Mouse (Mus musculus) heart, postnatal 36 days (tissue): Measurements from ENCODE around the gene Epha3. TPM values are rescaled to one million over a fixed set of nuclear protein-coding genes. Genes with fewer than 3 reads are reported as not detected.

Source experiments
- DNase-seq, 2 experiments: peaks; one replicate each; pipeline ENCODE4 v3.0.0; 2021 to 2022
- intact Hi-C: fragments of 180-260 bp; cut with DNase I; formaldehyde crosslinking; loops from one replicate; pipeline ENCODE4 v1.15.1; 2025
- total RNA-seq, 2 experiments: library from RNA; stranded (reverse); gene quantifications; 2 replicates each; pipeline ENCODE4 v1.2.3; 2021

The Epha3 gene
- total RNA-seq, 2 experiments from 2014 or later, result 0.33 to 0.89 TPM

GRCm38 (mm10) chr16:63665897-63666464, 198.0 kb downstream of the Epha3 start:
- intact Hi-C loops, result no loop called here

GRCm38 (mm10) chr16:63658302-63658974, 205.5 kb downstream of the Epha3 start:
- no peak for DNase-seq
- intact Hi-C loops, result no loop called here

More at GRCm38 (mm10) chr16:63665897-63666464, 198.0 kb downstream of the Epha3 start:
- no peak for DNase-seq

- intact Hi-C loops, result no loop called here
- no peak for DNase-seq
These were observed 206.2 kb downstream of the Epha3 start for GRCm38 (mm10) chr16:63657743-63658142.

GRCm38 (mm10) chr16:63653393-63653918, 210.5 kb downstream of the Epha3 start:
- intact Hi-C loops, result no loop called here

GRCm38 (mm10) chr16:63650760-63651159, 213.2 kb downstream of the Epha3 start:
- intact Hi-C loops, result no loop called here
- no peak for DNase-seq

More at GRCm38 (mm10) chr16:63653393-63653918, 210.5 kb downstream of the Epha3 start:
- DNase-seq, result no peak

GRCm38 (mm10) chr16:63646577-63646976, 217.4 kb downstream of the Epha3 start:
- DNase-seq, result no peak
- intact Hi-C loops, result no loop called here

GRCm38 (mm10) chr16:63642641-63643040, 221.3 kb downstream of the Epha3 start:
- intact Hi-C loops, result no loop called here

GRCm38 (mm10) chr16:63641603-63642002, 222.4 kb downstream of the Epha3 start:
- no peak for DNase-seq

More at GRCm38 (mm10) chr16:63642641-63643040, 221.3 kb downstream of the Epha3 start:
- DNase-seq, result no peak

GRCm38 (mm10) chr16:63638701-63639100, 225.3 kb downstream of the Epha3 start:
- no peak for DNase-seq
- intact Hi-C loops, result no loop called here

More at GRCm38 (mm10) chr16:63641603-63642002, 222.4 kb downstream of the Epha3 start:
- intact Hi-C loops, result no loop called here

- intact Hi-C loops, result no loop called here
These were observed 230.2 kb downstream of the Epha3 start for GRCm38 (mm10) chr16:63633748-63634166.

GRCm38 (mm10) chr16:63625229-63625628, 238.7 kb downstream of the Epha3 start:
- intact Hi-C loops, result no loop called here
- no peak for DNase-seq

More at GRCm38 (mm10) chr16:63633748-63634166, 230.2 kb downstream of the Epha3 start:
- DNase-seq, result no peak

GRCm38 (mm10) chr16:63621845-63622244, 242.1 kb downstream of the Epha3 start:
- DNase-seq, result no peak
- intact Hi-C loops, result no loop called here

- no peak for DNase-seq
- intact Hi-C loops, result no loop called here
These were observed 248.6 kb downstream of the Epha3 start for GRCm38 (mm10) chr16:63615396-63615795.

GRCm38 (mm10) chr16:63613006-63613405, 251.0 kb downstream of the Epha3 start:
- DNase-seq, result no peak
- intact Hi-C loops, result no loop called here

GRCm38 (mm10) chr16:63600229-63600628, 263.7 kb downstream of the Epha3 start:
- DNase-seq, result no peak
- intact Hi-C loops, result no loop called here

GRCm38 (mm10) chr16:63594656-63595055, 269.3 kb downstream of the Epha3 start:
- DNase-seq, result no peak

GRCm38 (mm10) chr16:63569746-63570145, 294.2 kb downstream of the Epha3 start:
- intact Hi-C loops, result no loop called here

More at GRCm38 (mm10) chr16:63594656-63595055, 269.3 kb downstream of the Epha3 start:
- intact Hi-C loops, result no loop called here

GRCm38 (mm10) chr16:63566106-63566836, 297.7 kb downstream of the Epha3 start:
- intact Hi-C loops, result no loop called here
- no peak for DNase-seq

More at GRCm38 (mm10) chr16:63569746-63570145, 294.2 kb downstream of the Epha3 start:
- DNase-seq, result no peak

- intact Hi-C loops, result no loop called here
- no peak for DNase-seq
These were observed 307.4 kb downstream of the Epha3 start for GRCm38 (mm10) chr16:63556410-63557146.

GRCm38 (mm10) chr16:63552531-63552930, 311.4 kb downstream of the Epha3 start:
- intact Hi-C loops, result no loop called here
- DNase-seq, result no peak
